Mouse (Mus musculus): ENCODE measurements around the gene Mgat5b.
A peak's percentile ranks its signal among the peaks of the same experiment; 100 is the strongest.
"Not testable (repeated sequence)": the region's sequence is repeated elsewhere in the genome, so short reads cannot be mapped to it uniquely, and the experiment has no call there.

Gene Mgat5b

DNA sequence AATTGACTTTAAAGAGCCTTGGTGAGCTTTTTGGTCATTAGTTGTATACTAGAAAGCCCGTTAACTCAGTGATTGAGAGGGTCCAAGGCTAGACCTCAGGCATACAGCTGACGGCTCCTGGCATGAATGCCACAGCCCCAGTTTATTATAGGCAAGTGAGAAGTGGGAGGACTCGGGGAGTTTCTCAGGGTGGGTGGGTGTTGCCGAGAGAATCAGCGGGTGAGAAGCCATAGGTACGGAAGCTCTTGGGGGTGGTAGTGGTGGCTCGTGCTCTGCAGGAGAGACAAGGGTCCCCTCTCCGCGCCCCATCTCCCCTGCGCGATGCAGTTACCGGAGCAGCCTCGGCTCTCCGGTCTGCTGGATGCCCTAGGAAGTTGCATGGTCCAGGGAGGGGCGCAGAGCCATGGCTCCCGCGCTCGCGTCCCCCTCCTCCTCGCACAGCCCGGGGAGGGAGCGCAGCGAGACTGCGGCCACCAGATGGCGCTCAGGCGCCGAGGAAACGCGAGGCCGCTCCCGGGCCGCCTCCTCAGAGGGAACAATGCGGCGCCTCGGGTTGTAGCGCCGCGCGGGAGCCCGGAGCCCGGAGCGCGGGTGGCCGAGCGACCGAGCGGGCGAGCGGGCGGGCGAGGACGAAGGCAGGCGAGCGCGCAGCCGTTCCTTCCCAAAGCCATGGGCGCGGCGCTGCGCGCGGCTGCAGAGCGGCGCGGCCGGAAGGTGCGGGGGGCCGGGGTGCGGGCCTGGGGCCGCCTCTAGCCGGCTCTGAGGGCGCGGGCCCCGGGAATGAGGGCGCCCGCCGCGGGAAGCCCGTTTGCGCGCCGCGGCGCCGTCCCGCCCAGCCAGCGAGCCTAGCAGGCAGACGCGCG is at the start of gene Mgat5b:
Gene Mgat5b, plus strand, starts transcription at position 541 of the 863 bp plus-strand sequence.
- peak; percentile 66 to 92 for DNase-seq

GRCm38 (mm10) chr11:116869223-116869622 is 49.4 kb upstream of the Mgat5b start:
- DNase-seq = no peak

GRCm38 (mm10) chr11:116869641-116870040 is 49.0 kb upstream of the Mgat5b start:
- no peak for DNase-seq

DNA sequence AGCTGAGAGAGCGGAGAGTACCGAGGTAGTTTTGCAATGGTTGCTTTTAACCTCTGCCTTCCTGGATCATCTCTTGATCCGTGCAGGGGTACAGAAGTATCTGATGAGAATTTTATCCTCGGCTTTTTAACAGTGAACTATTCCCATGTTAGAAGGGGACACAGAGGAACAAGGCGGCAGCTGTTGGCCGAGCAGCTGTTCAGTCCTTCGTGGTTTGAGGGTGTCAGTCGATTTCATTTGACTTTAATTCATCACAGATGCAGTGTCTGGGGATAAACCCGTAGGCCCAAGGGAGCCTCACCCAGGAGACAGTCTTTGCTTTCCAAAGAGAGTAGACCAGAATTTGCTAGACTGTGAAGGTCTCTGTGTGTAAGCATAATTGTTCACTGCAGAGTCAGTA is 47.1 kb upstream of the Mgat5b start:
- DNase-seq = no peak

GRCm38 (mm10) chr11:116873987-116874386 is 44.7 kb upstream of the Mgat5b start:
- no peak for DNase-seq

- peak in 1 of 2 experiments; percentile 35 for DNase-seq
Measured at GRCm38 (mm10) chr11:116878454-116878853, 40.2 kb upstream of the Mgat5b start.

GRCm38 (mm10) chr11:116880839-116881238 is 37.8 kb upstream of the Mgat5b start:
- no peak for DNase-seq

DNA sequence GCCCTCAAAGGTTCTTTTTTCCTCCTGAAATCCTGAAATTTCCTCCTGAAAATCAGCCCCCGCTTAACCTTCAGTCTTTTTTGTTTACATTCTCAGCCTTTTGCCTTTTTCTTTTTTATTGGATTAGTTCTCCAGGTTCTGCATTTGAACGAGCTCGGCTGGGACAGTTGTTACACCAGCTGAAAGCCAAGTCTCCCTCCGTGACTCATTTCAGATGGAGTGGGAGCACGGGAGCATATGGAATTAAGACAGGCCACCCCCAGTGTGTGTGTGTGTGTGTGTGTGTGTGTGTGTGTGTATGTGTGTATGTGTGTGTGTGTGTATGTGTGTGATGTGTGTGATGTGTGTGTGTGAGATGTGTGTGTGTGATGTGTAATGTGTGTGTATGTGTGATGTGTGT is 37.2 kb upstream of the Mgat5b start:
- DNase-seq = no peak

DNA sequence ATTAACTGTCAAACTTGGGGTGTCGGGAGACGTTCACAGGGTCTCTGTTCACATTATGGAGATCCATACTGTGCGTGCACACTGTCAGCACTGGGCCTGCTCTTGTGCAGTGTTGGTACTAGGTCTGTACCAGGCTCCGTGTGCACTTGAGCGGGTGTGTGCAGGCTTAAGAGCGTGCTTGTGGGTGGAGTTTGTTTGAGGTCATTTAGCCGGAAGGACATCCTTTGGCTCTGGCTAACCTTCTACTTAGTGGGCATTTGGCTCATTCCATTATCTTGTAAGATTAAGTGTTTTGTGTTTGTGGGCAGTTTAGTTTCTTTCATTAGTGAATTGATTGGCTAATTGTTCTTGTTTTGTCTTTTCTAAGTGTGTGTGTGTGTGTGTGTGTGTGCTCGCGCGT is 36.2 kb upstream of the Mgat5b start:
- DNase-seq = no peak

DNA sequence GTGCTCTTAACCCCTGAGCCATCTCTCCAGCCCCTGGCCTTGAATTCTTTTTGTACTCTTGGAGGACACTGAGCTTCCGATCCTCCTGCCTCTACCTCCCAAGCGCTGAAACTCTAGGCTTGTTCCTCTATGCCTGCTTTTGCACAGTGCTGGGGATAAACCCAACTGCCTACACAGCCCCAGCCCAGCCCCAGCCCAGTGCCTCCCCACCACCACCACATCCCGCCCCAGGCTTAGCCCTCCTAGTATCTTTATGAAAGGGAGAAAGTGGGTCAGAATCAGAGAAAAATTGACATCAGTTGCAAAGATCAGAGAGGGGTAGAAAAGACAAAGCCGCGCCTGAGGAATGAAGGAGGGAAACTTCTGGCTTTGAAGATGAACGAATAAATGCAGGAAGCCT is 34.6 kb upstream of the Mgat5b start:
- DNase-seq = no peak

GRCm38 (mm10) chr11:116885275-116886151 is 33.1 kb upstream of the Mgat5b start:
- DNase-seq = peak; percentile 85 to 92

- no peak for DNase-seq
Measured at GRCm38 (mm10) chr11:116887136-116887535, 31.5 kb upstream of the Mgat5b start.

DNA sequence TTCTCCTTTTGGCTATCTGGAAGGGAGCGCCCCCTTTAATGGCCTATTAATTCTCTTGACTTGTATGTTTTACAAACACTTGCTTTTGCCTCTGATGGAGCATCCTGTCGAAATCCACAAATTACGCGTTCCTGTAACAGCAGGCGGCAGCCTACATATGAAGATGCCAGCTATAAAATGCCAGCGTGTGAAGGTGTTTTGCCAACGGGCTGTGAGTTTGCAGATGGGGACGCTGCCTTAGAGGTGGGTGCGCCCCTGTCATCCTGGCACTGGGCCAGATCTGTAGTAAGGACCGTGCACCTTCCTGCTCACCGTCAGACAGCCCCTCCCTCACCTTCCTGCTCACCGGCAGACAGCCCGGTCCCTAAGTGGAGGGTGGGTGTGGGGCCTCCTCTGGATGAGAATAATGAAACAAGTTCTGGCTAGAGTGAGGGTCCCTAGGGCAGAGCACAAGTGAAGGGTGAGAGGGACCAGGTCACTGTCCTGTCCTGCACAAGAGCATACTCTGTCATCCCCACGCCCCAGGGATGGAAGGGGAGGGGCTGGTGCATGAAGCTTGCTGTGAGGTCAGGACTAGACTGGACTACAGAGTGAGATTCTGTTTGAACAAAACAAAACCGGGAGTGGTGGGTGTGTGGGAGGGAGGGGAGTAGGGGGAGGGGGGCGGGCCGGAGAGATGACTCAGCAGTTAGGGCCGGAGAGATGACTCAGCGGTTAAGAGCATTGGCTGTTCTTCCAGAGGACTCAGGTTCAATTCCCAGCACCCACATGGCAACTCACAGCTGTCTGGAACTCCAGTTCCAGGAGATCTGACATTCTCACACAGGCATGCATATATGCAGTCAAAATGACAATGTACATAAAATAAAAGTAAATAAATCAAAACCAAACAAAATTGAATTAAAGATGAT is 24.9 kb upstream of the Mgat5b start:
- no peak for DNase-seq

- no peak for DNase-seq
Measured at GRCm38 (mm10) chr11:116895402-116895801, 23.3 kb upstream of the Mgat5b start.

DNA sequence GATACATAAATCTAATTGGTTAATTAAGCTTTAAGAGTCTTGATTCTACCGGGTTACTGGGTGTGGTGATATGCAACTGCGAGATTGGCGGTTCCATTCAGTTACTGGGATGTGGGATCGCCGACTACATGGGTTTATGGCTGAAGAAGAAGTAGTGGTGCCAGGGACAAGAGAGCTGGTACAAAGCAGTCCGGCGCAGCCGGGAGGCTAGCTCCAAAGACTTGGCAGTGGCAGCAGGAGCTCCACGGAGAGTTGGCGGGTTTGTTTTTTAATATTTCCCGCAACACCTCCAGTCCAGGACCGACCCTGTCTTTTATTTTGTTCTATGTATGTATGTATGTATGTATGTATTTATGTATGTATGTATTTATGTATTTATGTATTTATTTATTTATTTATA is 19.4 kb upstream of the Mgat5b start:
- no peak for DNase-seq

- not testable (repeated sequence) for DNase-seq
Measured at GRCm38 (mm10) chr11:116902588-116902987, 16.1 kb upstream of the Mgat5b start.

GRCm38 (mm10) chr11:116905741-116906456 is 12.8 kb upstream of the Mgat5b start:
- peak; percentile 27 to 57 for DNase-seq

DNA sequence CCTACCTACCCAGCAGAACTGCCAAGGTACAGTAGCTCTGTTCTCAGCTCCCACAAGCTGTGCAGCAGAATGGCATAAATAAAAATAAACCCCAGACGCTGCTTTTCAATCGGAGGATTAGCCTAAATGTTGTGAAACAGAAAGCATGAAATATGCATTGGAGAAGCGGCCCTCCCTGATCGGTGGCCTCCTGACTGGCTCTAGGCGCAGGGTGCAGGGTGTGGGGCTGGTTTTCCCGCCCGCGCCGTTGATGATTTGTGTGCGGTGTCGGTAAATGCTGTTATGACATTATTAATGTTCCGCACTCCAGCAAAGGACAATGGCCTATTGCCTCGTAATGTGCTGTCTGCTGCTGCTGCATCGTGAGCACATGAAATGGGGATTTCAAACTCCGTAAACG is 5.1 kb upstream of the Mgat5b start:
- DNase-seq = no peak

DNA sequence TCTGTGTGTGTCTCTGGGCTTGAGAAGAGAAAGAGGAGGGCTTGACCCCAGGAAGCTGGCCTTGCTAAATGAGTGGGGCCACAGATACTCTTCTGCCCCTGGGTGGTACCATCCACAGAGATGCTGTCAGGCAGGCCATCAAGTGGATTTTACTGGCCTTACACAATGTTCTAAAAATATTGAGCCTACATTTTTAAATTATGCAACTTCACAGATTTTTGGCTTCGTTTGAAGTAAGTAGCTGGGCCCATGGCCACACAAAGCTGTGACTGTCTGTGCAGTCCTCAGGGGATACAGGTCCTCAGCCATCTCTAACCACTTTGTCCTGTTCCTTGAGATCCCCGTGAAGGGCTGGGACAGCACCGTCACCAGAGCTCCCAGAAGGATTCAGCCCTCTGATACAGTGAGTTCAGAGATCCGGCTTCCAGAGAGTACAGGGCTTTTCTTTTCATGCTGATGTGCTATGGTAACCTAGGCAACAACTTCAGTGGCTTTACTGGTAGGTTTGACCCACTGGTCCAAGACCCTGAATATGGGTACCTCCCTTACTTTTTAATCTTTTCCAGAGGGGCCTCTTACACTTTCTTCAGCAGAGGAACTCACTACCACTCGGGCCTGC is 4.3 kb upstream of the Mgat5b start:
- DNase-seq = no peak

GRCm38 (mm10) chr11:116915241-116915640 is 3.4 kb upstream of the Mgat5b start:
- no peak for DNase-seq

- DNase-seq = no peak
Measured at GRCm38 (mm10) chr11:116917361-116917760, 1.3 kb upstream of the Mgat5b start.

Data from kidney, postnatal 36 days (tissue).